Mouse (Mus musculus) cerebellum, adult 2 months (tissue): ENCODE measurements at regions not wholly inside any gene's neighbourhood (a gene's known extent, or its start where the extent isn't known, plus 50 kb on each side); places are given as distances from the start of the nearest gene placed in this dataset.

Experiments used
- DNase-seq, 2 experiments: peaks; one replicate each; pipeline ENCODE4 v3.0.0; 2021
- H3K27ac ChIP-seq: fragments of 200-500 bp; 2 replicates; pipeline ENCODE4 v1.5.1; 2012; ENCODE audit warnings: low read length, control low read depth, inconsistent platforms; ENCODE audit not compliant: insufficient read depth
- H3K27me3 ChIP-seq: fragments of 200-500 bp; 2 replicates; pipeline ENCODE4 v1.6.1; 2012; ENCODE audit warnings: inconsistent platforms, mild to moderate bottlenecking, low read length, moderate library complexity; ENCODE audit not compliant: control insufficient read depth, insufficient read depth
- H3K4me1 ChIP-seq: fragments of 200-500 bp; 2 replicates; pipeline ENCODE4 v1.6.1; 2011; ENCODE audit warnings: low read length; ENCODE audit not compliant: control insufficient read depth, insufficient read depth
- H3K4me3 ChIP-seq: fragments of 200-500 bp; replicated peaks from 2 replicates; pipeline ENCODE3; 2011; ENCODE audit warnings: mild to moderate bottlenecking, low read depth, low read length, control low read depth; ENCODE audit not compliant: insufficient read depth
- CTCF ChIP-seq: fragments of 200-500 bp; IDR thresholded peaks from 2 replicates; pipeline ENCODE4 v1.5.1; 2011; ENCODE audit warnings: low read depth, mild to moderate bottlenecking, control low read depth, low read length, moderate library complexity, borderline replicate concordance; ENCODE audit not compliant: insufficient read depth
- POLR2A ChIP-seq: fragments of 200-500 bp; IDR thresholded peaks from 2 replicates; pipeline ENCODE4 v1.6.1; 2011; ENCODE audit warnings: low read length, control low read depth, borderline replicate concordance; ENCODE audit not compliant: insufficient read depth
- WGBS: fragments of 180-500 bp; shearing (Covaris S2); methylation state at CpG from one replicate; pipeline ENCODE4 v1.1.7; 2018; 5-methylcytosine and 5-hydroxymethylcytosine counted together

DNA sequence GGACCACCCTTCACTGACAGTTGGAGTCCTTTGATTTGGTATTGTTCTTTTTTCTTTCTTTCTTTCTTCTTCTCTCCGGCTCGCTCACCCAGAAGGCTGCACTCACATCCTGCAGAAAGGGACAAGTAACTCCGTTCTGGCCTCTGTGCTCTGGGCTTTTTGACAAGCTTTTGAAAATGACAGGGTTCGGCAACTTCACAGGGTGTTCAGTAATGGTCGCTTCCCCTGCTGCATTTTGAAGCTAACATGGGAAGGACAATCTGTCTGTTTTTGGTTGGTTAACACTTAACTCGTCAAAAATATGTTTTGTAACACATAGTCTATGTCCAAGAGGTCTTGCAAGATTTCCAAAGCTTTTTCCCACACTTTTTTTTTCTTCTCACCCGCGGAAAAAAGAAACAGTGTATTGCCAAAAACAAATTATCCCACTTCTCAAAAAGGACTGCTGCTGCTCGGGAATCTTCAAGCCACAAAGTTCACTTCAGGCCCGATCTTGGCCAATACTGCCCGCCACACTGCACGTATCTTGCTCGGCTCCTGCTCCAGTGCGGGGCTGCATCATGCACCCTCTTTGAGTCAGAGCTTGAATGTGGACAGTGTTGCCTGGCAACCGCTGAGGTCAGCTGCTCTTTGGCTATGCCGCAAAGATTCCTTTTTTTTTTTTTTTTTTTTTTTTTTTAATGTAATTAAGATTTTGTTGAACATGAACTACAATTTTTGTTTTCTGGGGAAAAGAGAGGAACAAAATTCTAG is 209.4 kb upstream of the Inhba start:
- H3K27me3 ChIP-seq: no peaks in the 10 kb centered on the region
- DNase-seq: peak in 1 of 2 experiments; percentile 9
- TF ChIP-seq CTCF: no peak
- no peak for TF ChIP-seq POLR2A
- 12% methylated on average over 16 of the region's 16 CpGs for WGBS
- no peak overlapping the region for H3K27ac ChIP-seq
- no peak overlapping the region for H3K4me3 ChIP-seq
- H3K4me1 ChIP-seq: no peaks in the 10 kb centered on the region

DNA sequence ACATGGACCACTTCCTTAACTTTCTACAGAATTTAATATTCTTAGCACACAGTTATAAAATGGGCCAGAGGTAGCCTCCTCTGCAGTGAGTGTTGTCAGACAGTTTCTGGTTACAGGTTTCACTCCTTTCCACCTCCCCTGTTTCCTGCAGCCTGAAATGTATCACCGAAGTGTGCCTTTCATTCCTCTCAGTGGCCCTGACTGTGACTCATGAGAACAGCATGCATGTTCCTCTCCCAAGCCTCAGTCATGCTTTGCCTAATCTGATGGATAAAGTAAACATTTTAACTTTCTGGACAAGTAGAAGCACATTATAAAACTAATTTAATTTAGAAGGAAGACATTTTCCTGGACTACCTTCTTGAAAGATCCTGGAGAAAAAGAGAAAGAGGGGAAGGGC is 207.7 kb upstream of the Inhba start:
- TF ChIP-seq POLR2A (no peak), CTCF (no peak)
- WGBS: 81% methylated on average over 1 of the region's 1 CpGs
- Histone ChIP-seq H3K27ac (no peak overlapping the region), H3K4me1 (no peaks in the 10 kb centered on the region), H3K4me3 (no peak overlapping the region), H3K27me3 (no peaks in the 10 kb centered on the region)
- no peak for DNase-seq

DNA sequence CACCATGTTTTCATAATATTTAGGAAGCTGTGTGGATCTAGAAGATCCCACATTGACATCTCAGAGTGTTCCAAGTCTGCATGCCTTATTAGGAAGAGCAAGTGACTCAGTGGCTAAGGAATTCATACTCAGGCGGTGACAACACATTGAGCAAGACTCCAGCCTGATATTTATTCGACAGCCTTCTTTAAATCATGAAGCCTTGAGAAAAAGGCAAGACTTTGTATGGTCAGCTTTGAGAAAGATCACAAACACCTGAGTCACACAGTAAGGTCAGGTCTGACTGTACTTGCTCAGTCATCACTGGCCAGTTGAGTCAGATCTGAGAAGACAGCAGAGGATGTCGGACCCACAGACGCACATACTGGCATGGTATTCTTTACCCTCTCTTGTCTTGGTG is 204.7 kb upstream of the Inhba start:
- H3K4me3 ChIP-seq: no peak overlapping the region
- WGBS: 90% methylated on average over 4 of the region's 4 CpGs
- no peaks in the 10 kb centered on the region for H3K27me3 ChIP-seq
- TF ChIP-seq CTCF: no peak
- no peak for TF ChIP-seq POLR2A
- H3K27ac ChIP-seq: no peak overlapping the region
- H3K4me1 ChIP-seq: no peaks in the 10 kb centered on the region
- no peak for DNase-seq

DNA sequence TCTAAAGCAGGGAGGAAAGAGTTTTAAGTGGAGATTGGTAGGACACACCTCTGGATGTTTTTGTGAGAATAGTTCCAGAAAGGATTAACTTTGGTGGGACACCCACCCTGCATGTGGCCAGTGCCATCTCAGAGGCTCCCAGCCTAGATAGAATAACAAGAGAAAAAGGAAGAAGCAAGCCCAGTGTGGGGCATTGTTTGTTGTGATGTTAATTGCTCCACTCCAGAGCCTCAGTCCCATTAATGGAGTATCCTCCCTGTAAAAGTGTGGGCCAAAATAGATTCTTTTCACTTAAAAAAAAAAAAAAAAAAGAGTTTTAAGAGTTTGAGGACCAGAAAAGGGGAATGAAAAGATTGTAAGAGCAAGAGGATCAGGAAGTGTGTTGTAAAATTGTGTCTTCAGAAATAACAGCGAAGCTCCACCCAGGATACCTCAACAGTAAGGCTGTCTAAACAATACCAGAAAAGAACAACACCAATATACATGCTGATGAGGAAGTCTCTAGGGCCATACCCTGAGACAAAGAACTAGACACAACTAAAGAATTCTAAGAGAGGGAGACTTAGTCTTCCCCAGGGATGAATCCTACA is 189.3 kb upstream of the Inhba start:
- no peak for DNase-seq
- 40% methylated on average over 1 of the region's 1 CpGs for WGBS
- Histone ChIP-seq H3K27me3 (no peaks in the 10 kb centered on the region), H3K27ac (no peak overlapping the region), H3K4me1 (no peaks in the 10 kb centered on the region), H3K4me3 (no peak overlapping the region)
- no peak for TF ChIP-seq POLR2A
- TF ChIP-seq CTCF: no peak

DNA sequence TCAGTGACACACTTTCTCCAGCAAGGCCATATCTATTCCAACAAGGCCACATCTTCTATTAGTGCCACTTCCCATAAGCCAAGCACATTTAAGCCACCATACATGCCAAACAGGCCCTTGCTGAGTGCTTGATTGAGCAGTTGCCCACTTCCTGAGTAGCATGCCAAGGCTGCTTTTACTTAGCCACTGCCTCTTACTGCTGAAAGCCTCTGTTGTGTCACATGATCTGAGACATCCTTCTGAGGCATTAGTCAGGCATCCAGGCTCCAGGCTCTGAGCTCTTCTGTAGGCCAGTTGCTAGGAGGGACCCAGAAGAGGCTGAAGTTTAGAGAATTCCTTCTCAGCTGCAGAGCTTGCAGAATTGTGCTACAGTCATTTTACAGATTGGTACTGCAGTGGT is 165.8 kb upstream of the Inhba start:
- Histone ChIP-seq H3K27me3 (no peaks in the 10 kb centered on the region), H3K27ac (no peak overlapping the region), H3K4me1 (no peaks in the 10 kb centered on the region), H3K4me3 (no peak overlapping the region)
- DNase-seq: no peak
- TF ChIP-seq POLR2A (no peak), CTCF (no peak)

DNA sequence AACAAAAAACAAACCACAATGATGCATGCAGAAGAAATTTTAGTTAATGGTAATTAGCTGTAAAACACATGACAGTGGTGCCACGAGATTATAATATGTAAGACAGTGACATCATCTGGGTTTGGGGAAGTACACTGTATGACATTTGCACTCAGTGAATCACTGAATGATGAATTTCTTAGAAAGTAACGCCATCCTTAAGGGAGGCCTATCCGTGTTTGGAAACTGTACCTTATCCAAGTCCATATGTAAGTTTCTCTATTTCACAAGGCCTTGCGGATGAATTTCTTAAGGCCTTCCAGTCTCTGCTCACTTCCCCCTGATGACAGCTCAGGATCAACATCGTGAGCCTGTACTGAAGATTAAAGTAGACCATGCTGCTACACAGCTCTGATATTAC is 163.6 kb upstream of the Inhba start:
- Histone ChIP-seq H3K27me3 (no peaks in the 10 kb centered on the region), H3K27ac (no peak overlapping the region), H3K4me3 (no peak overlapping the region), H3K4me1 (no peaks in the 10 kb centered on the region)
- 89% methylated on average over 5 of the region's 5 CpGs for WGBS
- no peak for DNase-seq
- TF ChIP-seq CTCF: no peak
- no peak for TF ChIP-seq POLR2A

DNA sequence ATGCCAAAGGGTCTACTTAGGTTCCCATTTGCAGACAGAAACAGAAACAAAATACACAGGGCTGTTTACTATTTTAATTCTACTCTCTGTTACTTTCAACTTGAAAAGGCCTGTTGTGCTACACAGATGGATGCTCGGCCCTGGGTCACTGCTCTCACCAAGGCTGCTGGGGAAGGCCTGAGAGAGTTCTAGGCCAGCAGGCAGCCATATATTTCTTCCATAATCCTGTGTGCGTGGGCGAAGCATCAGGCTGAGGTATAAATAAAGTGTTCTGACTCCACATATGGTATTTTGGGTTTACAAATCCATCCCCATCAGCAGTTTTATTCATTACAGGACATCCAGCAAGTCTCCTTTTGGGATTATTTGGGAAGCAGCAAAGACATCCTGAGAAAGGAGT is 162.5 kb upstream of the Inhba start:
- H3K27me3 ChIP-seq: no peaks in the 10 kb centered on the region
- 67% methylated on average over 3 of the region's 3 CpGs for WGBS
- no peak overlapping the region for H3K4me3 ChIP-seq
- DNase-seq: no peak
- TF ChIP-seq POLR2A (no peak), CTCF (no peak)
- no peaks in the 10 kb centered on the region for H3K4me1 ChIP-seq
- no peak overlapping the region for H3K27ac ChIP-seq

DNA sequence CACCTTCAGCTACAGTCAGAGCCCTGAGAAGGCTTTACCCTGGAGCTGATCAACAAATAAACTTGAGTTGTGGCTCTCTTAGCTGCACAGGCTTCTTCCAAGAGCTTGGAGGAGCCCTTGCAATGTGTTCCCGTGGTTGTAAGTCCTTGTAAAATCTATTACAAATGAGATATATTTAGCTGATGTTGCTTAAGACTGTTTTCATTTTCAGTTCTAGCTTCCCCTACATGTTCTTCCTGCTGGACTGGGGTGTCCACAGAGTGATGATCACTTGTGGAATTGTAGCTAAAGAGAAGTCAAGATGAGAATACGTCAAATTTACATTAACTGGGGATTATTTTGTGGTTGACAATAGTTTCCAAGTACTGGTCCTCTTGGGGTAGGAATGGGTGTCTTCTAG is 161.3 kb upstream of the Inhba start:
- Histone ChIP-seq H3K27me3 (no peaks in the 10 kb centered on the region), H3K4me1 (no peaks in the 10 kb centered on the region), H3K27ac (no peak overlapping the region), H3K4me3 (no peak overlapping the region)
- DNase-seq: no peak
- no peak for TF ChIP-seq CTCF
- no peak for TF ChIP-seq POLR2A
- 86% methylated on average over 2 of the region's 2 CpGs for WGBS
